9 mouse cellular contexts compared by ENCODE assay signal in genomic region chr11:100957244-100957643, GRCm38 (mm10). TPM values are rescaled to one million over a fixed set of nuclear protein-coding genes. Genes with fewer than 3 reads are reported as not detected.
A peak's percentile ranks its signal among the peaks of the same experiment; 100 is the strongest.
DNase-seq lines count a peak whose midpoint lies in the region; ATAC-seq and TF ChIP-seq lines count a peak whose summit lies in the region.
"Had no signal": no experiment of that assay in that cellular context is flagged by ENCODE, and none has a peak within 500 bp of the region (broad histone marks: within the 10 kb centered on the region; RNA-seq: fewer than 3 reads in every experiment).

No protein-coding gene starts in this region.

- no peak overlapping the region for H3K4me3 ChIP-seq in forebrain, embryonic 10.5 days
- no peak overlapping the region for H3K4me3 ChIP-seq in forebrain, embryonic 15.5 days
- no peak overlapping the region for H3K4me3 ChIP-seq in embryonic fibroblast, embryonic 13.5 days (ENCODE audit: insufficient read depth, low read length)
- H3K4me3 ChIP-seq in heart, embryonic 15.5 days, result no peak overlapping the region
- H3K4me3 ChIP-seq in midbrain, embryonic 11.5 days (ENCODE audit: low read depth, low read length), result no peak overlapping the region
- H3K4me3 ChIP-seq in spleen, adult 2 months (ENCODE audit: extremely low read depth, insufficient read depth, insufficient read length), result no peak overlapping the region

- H3K27me3 ChIP-seq in forebrain, embryonic 10.5 days (ENCODE audit: poor library complexity, severe bottlenecking), result peaks cover 51% of the 10 kb centered on the region
- peaks cover 26% of the 10 kb centered on the region for H3K27me3 ChIP-seq in forebrain, embryonic 15.5 days
- no peaks in the 10 kb centered on the region for H3K27me3 ChIP-seq in heart, embryonic 15.5 days
- H3K27me3 ChIP-seq in midbrain, embryonic 11.5 days (ENCODE audit: control insufficient read depth, insufficient read depth, low read length), result peaks cover 20% of the 10 kb centered on the region
- no peaks in the 10 kb centered on the region for H3K27me3 ChIP-seq in spleen, adult 2 months (ENCODE audit: control insufficient read depth, insufficient read depth, low read length)

- ATAC-seq in forebrain, embryonic 15.5 days (replicated peaks), result no peak; the same call in 1 of the 2 replicates
- ATAC-seq in heart, embryonic 15.5 days (replicated peaks; ENCODE audit: insufficient number of reproducible peaks, insufficient read depth, low FRiP score, low read depth), result no peak
- ATAC-seq in midbrain, embryonic 11.5 days (ENCODE audit: low FRiP score), result no peak

- H3K9me3 ChIP-seq in forebrain, embryonic 10.5 days, result no peaks in the 10 kb centered on the region
- no peaks in the 10 kb centered on the region for H3K9me3 ChIP-seq in forebrain, embryonic 15.5 days
- no peaks in the 10 kb centered on the region for H3K9me3 ChIP-seq in heart, embryonic 15.5 days (replicated peaks)
- no peaks in the 10 kb centered on the region for H3K9me3 ChIP-seq in midbrain, embryonic 11.5 days (ENCODE audit: control insufficient read depth, low read length)

- no peak overlapping the region for H3K9ac ChIP-seq in forebrain, embryonic 15.5 days (replicated peaks)
- H3K9ac ChIP-seq in heart, embryonic 15.5 days, result no peak overlapping the region
- H3K9ac ChIP-seq in midbrain, embryonic 11.5 days (ENCODE audit: low read length), result no peak overlapping the region

- DNase-seq in forebrain, embryonic 10.5 days (ENCODE audit: extremely low spot score, low spot score), result peak; percentile 92
- peak; percentile 93 to 94 for DNase-seq in adrenal gland, postnatal 36 days
- DNase-seq in left cerebral cortex, adult 11 months (ENCODE audit: low spot score), result peak; percentile 74
- peak; percentile 100 for DNase-seq in midbrain, embryonic 11.5 days (ENCODE audit: low spot score, missing footprints)
- DNase-seq in spleen, adult 2 months (ENCODE audit: low read depth in 1 of 2, low spot score in 2 of 2), result peak in 1 of 2 experiments; percentile 64

- peaks cover 18% of the 10 kb centered on the region for H3K4me1 ChIP-seq in forebrain, embryonic 10.5 days
- peaks cover 19% of the 10 kb centered on the region for H3K4me1 ChIP-seq in forebrain, embryonic 15.5 days
- H3K4me1 ChIP-seq in embryonic fibroblast, embryonic 13.5 days (ENCODE audit: control insufficient read depth, insufficient read depth, low read length), result peaks cover 20% of the 10 kb centered on the region
- H3K4me1 ChIP-seq in heart, embryonic 15.5 days (replicated peaks), result peaks cover 58% of the 10 kb centered on the region
- peaks cover 3% of the 10 kb centered on the region; the same call in 1 of the 2 replicates for H3K4me1 ChIP-seq in midbrain, embryonic 11.5 days (ENCODE audit: control insufficient read depth, insufficient read depth, low read length)
- H3K4me1 ChIP-seq in spleen, adult 2 months (ENCODE audit: control insufficient read depth, insufficient read depth, insufficient read length), result no peaks in the 10 kb centered on the region

- no peak for TF ChIP-seq POLR2A in embryonic fibroblast, embryonic 13.5 days (IDR thresholded peaks at IDR 0.05; ENCODE audit: low read depth, low read length)
- TF ChIP-seq POLR2A in spleen, adult 2 months (IDR thresholded peaks at IDR 0.05; ENCODE audit: low read depth, low read length), result no peak

- WGBS in forebrain, embryonic 10.5 days, result 3% methylated on average over 5 of the region's 5 CpGs
- WGBS in forebrain, embryonic 15.5 days, result 1% methylated on average over 5 of the region's 5 CpGs
- WGBS in heart, embryonic 15.5 days, result 2% methylated on average over 5 of the region's 5 CpGs
- WGBS in midbrain, embryonic 11.5 days, result 2% methylated on average over 5 of the region's 5 CpGs
- WGBS in spleen, adult 2 months, result 14% methylated on average over 5 of the region's 5 CpGs

- H3K27ac ChIP-seq in forebrain, embryonic 10.5 days, result no peak overlapping the region
- H3K27ac ChIP-seq in forebrain, embryonic 15.5 days (replicated peaks), result no peak overlapping the region
- no peak overlapping the region for H3K27ac ChIP-seq in embryonic fibroblast, embryonic 13.5 days (ENCODE audit: insufficient read depth, low read length)
- H3K27ac ChIP-seq in heart, embryonic 15.5 days, result peak overlapping the region; percentile 14; the same call in 1 of the 2 replicates
- H3K27ac ChIP-seq in midbrain, embryonic 11.5 days (ENCODE audit: low read depth, low read length), result no peak overlapping the region
- no peak overlapping the region for H3K27ac ChIP-seq in spleen, adult 2 months (ENCODE audit: insufficient read depth, low read length)
- H3K27ac ChIP-seq: macrophage had no signal

- no peak overlapping the region for H3K4me2 ChIP-seq in forebrain, embryonic 15.5 days (replicated peaks)
- no peak overlapping the region for H3K4me2 ChIP-seq in heart, embryonic 15.5 days
- H3K4me2 ChIP-seq in midbrain, embryonic 11.5 days, result no peak overlapping the region

- peak; percentile 51; the same call in 1 of the 2 replicates for TF ChIP-seq CTCF in embryonic fibroblast, embryonic 13.5 days (IDR thresholded peaks at IDR 0.05; ENCODE audit: borderline replicate concordance, insufficient read depth, low read length)
- peak; percentile 76; the same call in 1 of the 2 replicates for TF ChIP-seq CTCF in spleen, adult 2 months (IDR thresholded peaks at IDR 0.05; ENCODE audit: extremely low read depth, insufficient read depth, insufficient read length, insufficient replicate concordance)

- no peaks in the 10 kb centered on the region for H3K36me3 ChIP-seq in forebrain, embryonic 10.5 days (replicated peaks)
- no peaks in the 10 kb centered on the region for H3K36me3 ChIP-seq in forebrain, embryonic 15.5 days
- H3K36me3 ChIP-seq in heart, embryonic 15.5 days, result peaks cover 34% of the 10 kb centered on the region
- H3K36me3 ChIP-seq in midbrain, embryonic 11.5 days (ENCODE audit: control insufficient read depth, insufficient read depth, low read length), result no peaks in the 10 kb centered on the region
- no peaks in the 10 kb centered on the region for H3K36me3 ChIP-seq in spleen, adult 2 months (ENCODE audit: control insufficient read depth, insufficient read depth, low read length)

RNA-seq across cellular contexts. Expression of gene Cavin1, which starts 13.4 kb away (rescaled TPM):
- 16.1 and 16.6 TPM in 2 replicates for polyA plus RNA-seq in forebrain, embryonic 10.5 days (2016; fragmentation: Nextera tagmentation; extraction: Ambion mirVana)
- 29.4 and 30.1 TPM in 2 replicates for polyA plus RNA-seq in forebrain, embryonic 15.5 days (2015; fragmentation: Nextera tagmentation; extraction: Ambion mirVana)
- 100 to 1,000 TPM; 307 to 340 TPM for total RNA-seq in adrenal gland, postnatal 36 days (2021)
- polyA plus RNA-seq in embryonic fibroblast, embryonic 13.5 days (2011; ENCODE audit: insufficient read length, low read depth, missing spikeins), result 387 and 486 TPM in 2 replicates
- polyA plus RNA-seq in heart, embryonic 15.5 days (2015; fragmentation: Nextera tagmentation; extraction: Ambion mirVana), result 429 and 457 TPM in 2 replicates
- polyA plus RNA-seq in midbrain, embryonic 11.5 days (2014; fragmentation: Nextera tagmentation; extraction: Ambion mirVana), result 12.5 and 14.8 TPM in 2 replicates
- 27.0 and 29.1 TPM in 2 replicates for polyA plus RNA-seq in spleen, adult 2 months (2012; rRNA removed)

RNA-seq across cellular contexts. Expression of gene Stat3, which starts 17.9 kb away (rescaled TPM):
- 15.0 and 15.6 TPM in 2 replicates for polyA plus RNA-seq in forebrain, embryonic 10.5 days (2016; fragmentation: Nextera tagmentation; extraction: Ambion mirVana)
- 31.1 and 32.3 TPM in 2 replicates for polyA plus RNA-seq in forebrain, embryonic 15.5 days (2015; fragmentation: Nextera tagmentation; extraction: Ambion mirVana)
- 100 to 1,000 TPM in 1 of 2 experiments, 10 to 100 TPM in 1; 74.2 to 109 TPM for total RNA-seq in adrenal gland, postnatal 36 days (2021)
- polyA plus RNA-seq in embryonic fibroblast, embryonic 13.5 days (2011; ENCODE audit: insufficient read length, low read depth, missing spikeins), result 122 and 158 TPM in 2 replicates
- 50.6 and 60.8 TPM in 2 replicates for polyA plus RNA-seq in heart, embryonic 15.5 days (2015; fragmentation: Nextera tagmentation; extraction: Ambion mirVana)
- polyA plus RNA-seq in midbrain, embryonic 11.5 days (2014; fragmentation: Nextera tagmentation; extraction: Ambion mirVana), result 22.8 and 24.0 TPM in 2 replicates
- 65.1 and 80.8 TPM in 2 replicates for polyA plus RNA-seq in spleen, adult 2 months (2012; rRNA removed)

RNA-seq across cellular contexts. Expression of gene Atp6v0a1, which starts 52.0 kb away (rescaled TPM):
- polyA plus RNA-seq in forebrain, embryonic 10.5 days (2016; fragmentation: Nextera tagmentation; extraction: Ambion mirVana), result 34.5 and 36.9 TPM in 2 replicates
- 84.3 and 84.6 TPM in 2 replicates for polyA plus RNA-seq in forebrain, embryonic 15.5 days (2015; fragmentation: Nextera tagmentation; extraction: Ambion mirVana)
- 100 to 1,000 TPM; 122 to 148 TPM for total RNA-seq in adrenal gland, postnatal 36 days (2021)
- 43.7 and 50.7 TPM in 2 replicates for polyA plus RNA-seq in embryonic fibroblast, embryonic 13.5 days (2011; ENCODE audit: insufficient read length, low read depth, missing spikeins)
- 54.1 and 54.4 TPM in 2 replicates for polyA plus RNA-seq in heart, embryonic 15.5 days (2015; fragmentation: Nextera tagmentation; extraction: Ambion mirVana)
- 42.5 and 45.9 TPM in 2 replicates for polyA plus RNA-seq in midbrain, embryonic 11.5 days (2014; fragmentation: Nextera tagmentation; extraction: Ambion mirVana)
- polyA plus RNA-seq in spleen, adult 2 months (2012; rRNA removed), result 41.8 and 46.2 TPM in 2 replicates

Comparison
In these comparisons a context has a peak if more than half of its experiments do, and no peak if none do; other contexts are left out.
1. RNA of gene Cavin1, which starts 13.4 kb away (polyA plus RNA-seq): 429 to 457 TPM in heart, embryonic 15.5 days and 387 to 486 TPM in embryonic fibroblast, embryonic 13.5 days; 29.4 to 30.1 TPM in forebrain, embryonic 15.5 days, 27.0 to 29.1 TPM in spleen, adult 2 months, 16.1 to 16.6 TPM in forebrain, embryonic 10.5 days and 12.5 to 14.8 TPM in midbrain, embryonic 11.5 days; every median in the first group is over 10 times any median in the second.